Mouse (Mus musculus) lung, postnatal 0 days (tissue): Measurements from ENCODE around the gene Fbxo46. TPM values are rescaled to one million over a fixed set of nuclear protein-coding genes. Genes with fewer than 3 reads are reported as not detected.

Experiments
- ATAC-seq: fragments of 200-750 bp; cut with Nextera tagmentation; 2 replicates; pipeline ENCODE4 v1.8.0; 2017; ENCODE audit warnings: moderate library complexity
- DNase-seq: peaks from one replicate; pipeline ENCODE4 v3.0.0-alpha.2; 2016; ENCODE audit warnings: low spot score
- H3K27ac ChIP-seq: fragments of 300-500 bp; sonication (generic); 2 replicates; pipeline ENCODE4 v1.5.1; 2014; ENCODE audit warnings: antibody characterized with exemption, mild to moderate bottlenecking, low read length, mixed read lengths
- H3K27me3 ChIP-seq: fragments of 300-500 bp; sonication (generic); replicated peaks from 2 replicates; pipeline ENCODE4 v1.6.1; 2014; ENCODE audit warnings: low read length, mixed read lengths; ENCODE audit not compliant: insufficient read depth
- H3K36me3 ChIP-seq: fragments of 300-500 bp; sonication (generic); 2 replicates; pipeline ENCODE4 v1.6.1; 2014; ENCODE audit warnings: low read length, mixed read lengths; ENCODE audit not compliant: insufficient read depth
- H3K4me1 ChIP-seq: fragments of 300-500 bp; sonication (generic); 2 replicates; pipeline ENCODE4 v1.6.1; 2014; ENCODE audit warnings: antibody characterized with exemption, low read depth, low read length, mixed read lengths; ENCODE audit not compliant: insufficient read depth
- H3K4me2 ChIP-seq: fragments of 300-500 bp; sonication (generic); replicated peaks from 2 replicates; pipeline ENCODE4 v1.6.1; 2014; ENCODE audit warnings: low read depth, mild to moderate bottlenecking, low read length, moderate library complexity, mixed read lengths
- H3K4me3 ChIP-seq: fragments of 300-500 bp; sonication (generic); 2 replicates; pipeline ENCODE4 v1.5.1; 2014; ENCODE audit warnings: low read depth, low read length
- H3K9ac ChIP-seq: fragments of 300-500 bp; sonication (generic); replicated peaks from 2 replicates; pipeline ENCODE4 v1.6.1; 2014; ENCODE audit warnings: low read depth, mild to moderate bottlenecking
- H3K9me3 ChIP-seq: fragments of 300-500 bp; sonication (generic); 2 replicates; pipeline ENCODE4 v1.6.1; 2016; ENCODE audit warnings: low read length, mixed read lengths
- CTCF ChIP-seq: IDR thresholded peaks from 2 replicates; pipeline ENCODE4 v1.5.1; 2016; ENCODE audit warnings: antibody characterized with exemption, mild to moderate bottlenecking
- EP300 ChIP-seq: IDR thresholded peaks from 2 replicates; pipeline ENCODE4 v1.6.1; 2016; ENCODE audit warnings: antibody characterized with exemption, mild to moderate bottlenecking, control low read depth
- WGBS: fragments of 180-500 bp; shearing (Covaris S2); extraction: QIAGEN DNeasy Blood & Tissue Kit; methylation state at CpG from one replicate; pipeline ENCODE4 v1.1.7; 2014; 5-methylcytosine and 5-hydroxymethylcytosine counted together
- polyA plus RNA-seq: library from polyadenylated mRNA; unstranded; fragments of >200 nt; fragmentation: Nextera tagmentation; extraction: Ambion mirVana; gene quantifications from 2 replicates; pipeline ENCODE4 v1.2.1, GENCODE M21; 2015

Fbxo46 gene
- polyA plus RNA-seq, 1 experiment from 2014 or later, result 9.9 TPM

DNA sequence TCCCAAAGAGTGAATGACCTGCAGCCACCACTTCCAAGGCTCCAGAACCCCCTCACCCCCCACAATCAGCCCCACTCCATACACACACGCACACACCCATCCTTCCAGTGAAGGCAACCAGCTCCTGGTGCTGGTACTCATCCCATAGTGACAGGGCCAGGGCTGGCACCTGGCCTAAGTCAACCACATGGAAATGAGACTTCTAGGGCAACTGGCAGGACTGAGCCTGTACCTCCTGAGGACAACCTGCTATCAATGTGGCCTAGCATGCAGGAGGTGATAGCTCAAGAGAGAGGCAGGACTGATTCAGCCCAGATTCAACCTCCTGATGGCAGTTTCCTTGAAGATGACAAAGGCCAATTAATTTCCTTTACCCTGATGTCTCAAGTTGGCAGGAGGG, 19.4 kb upstream of the Fbxo46 start:
- no peak for TF ChIP-seq CTCF
- no peak for TF ChIP-seq EP300
- ATAC-seq (no peak), DNase-seq (no peak)
- peaks cover 11% of the 10 kb centered on the region for H3K4me1 ChIP-seq
- H3K9me3 ChIP-seq, result no peaks in the 10 kb centered on the region
- 67% methylated on average over 1 of the region's 1 CpGs for WGBS
- no peaks in the 10 kb centered on the region for H3K36me3 ChIP-seq
- no peak overlapping the region for H3K27ac ChIP-seq
- H3K4me3 ChIP-seq, result no peak overlapping the region
- H3K4me2 ChIP-seq, result no peak overlapping the region
- H3K27me3 ChIP-seq, result no peaks in the 10 kb centered on the region
- H3K9ac ChIP-seq, result no peak overlapping the region

DNA sequence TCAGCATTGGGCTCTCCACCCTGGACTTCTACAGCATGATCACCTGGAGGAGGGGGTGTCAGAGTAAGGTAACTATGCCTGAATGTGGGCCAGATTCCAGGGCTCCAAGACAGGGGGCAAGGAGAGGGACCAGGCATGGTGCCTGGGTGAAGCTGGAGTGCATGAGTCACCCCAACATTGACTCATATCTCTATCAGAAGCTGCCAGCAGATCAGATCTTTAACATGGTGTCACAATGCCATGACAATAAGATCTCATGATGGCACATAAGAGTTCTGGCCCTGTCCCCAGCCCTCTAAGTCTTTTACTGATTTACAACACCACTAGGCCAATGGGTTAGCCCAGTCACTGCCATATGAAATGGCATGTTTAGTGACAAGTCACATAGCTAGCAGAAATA, 15.9 kb upstream of the Fbxo46 start:
- no peak overlapping the region for H3K4me2 ChIP-seq
- H3K36me3 ChIP-seq, result no peaks in the 10 kb centered on the region
- H3K9me3 ChIP-seq, result no peaks in the 10 kb centered on the region
- H3K27ac ChIP-seq, result no peak overlapping the region
- H3K9ac ChIP-seq, result no peak overlapping the region
- no peak for DNase-seq
- no peak overlapping the region for H3K4me3 ChIP-seq
- no peak for ATAC-seq
- no peak for TF ChIP-seq CTCF
- no peak for TF ChIP-seq EP300
- no peaks in the 10 kb centered on the region for H3K4me1 ChIP-seq
- no peaks in the 10 kb centered on the region for H3K27me3 ChIP-seq

DNA sequence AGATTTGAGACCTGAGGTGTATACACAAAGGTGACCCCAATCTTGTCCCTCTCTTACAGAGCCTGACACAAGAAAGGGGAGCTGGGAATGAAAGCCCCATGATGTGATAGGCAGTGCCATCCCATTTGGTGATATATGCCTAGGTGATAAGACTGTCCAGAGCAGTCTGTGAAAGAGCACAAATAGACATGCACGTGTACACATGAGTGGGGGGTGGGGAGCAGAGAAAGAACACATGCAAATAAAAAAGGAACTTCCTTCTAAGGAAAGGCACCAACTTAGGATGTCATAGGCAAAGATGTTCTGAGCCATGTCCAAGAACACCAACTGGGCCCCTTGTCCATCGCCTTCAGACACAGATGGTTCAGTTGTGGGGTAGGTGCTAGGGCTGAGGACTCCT, 15.2 kb upstream of the Fbxo46 start:
- TF ChIP-seq CTCF (no peak), EP300 (no peak)
- H3K9ac ChIP-seq, result no peak overlapping the region
- H3K36me3 ChIP-seq, result no peaks in the 10 kb centered on the region
- WGBS, result 74% methylated on average over 2 of the region's 2 CpGs
- no peaks in the 10 kb centered on the region for H3K27me3 ChIP-seq
- H3K4me2 ChIP-seq, result no peak overlapping the region
- no peaks in the 10 kb centered on the region for H3K4me1 ChIP-seq
- DNase-seq (no peak), ATAC-seq (no peak)
- no peak overlapping the region for H3K27ac ChIP-seq
- no peak overlapping the region for H3K4me3 ChIP-seq
- no peaks in the 10 kb centered on the region for H3K9me3 ChIP-seq

DNA sequence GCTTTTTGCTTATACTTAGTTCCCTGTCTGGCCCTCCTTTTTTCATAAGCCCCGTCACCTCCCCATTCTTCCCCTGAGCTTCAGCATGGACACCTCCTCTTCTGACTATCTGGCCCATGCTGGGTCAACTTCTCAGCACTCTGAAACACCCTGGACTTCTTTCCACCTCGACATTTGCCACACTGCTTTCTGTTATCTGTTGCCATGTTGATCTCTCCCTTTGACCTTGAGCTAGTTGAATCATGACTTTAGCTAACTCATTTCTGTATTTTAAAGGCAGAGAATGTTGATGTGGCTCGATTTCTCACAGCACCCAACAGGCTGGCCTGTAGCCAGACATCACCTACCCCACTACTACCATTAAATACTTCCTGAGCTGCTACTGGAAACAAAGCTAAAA, 12.2 kb upstream of the Fbxo46 start:
- WGBS, result 50% methylated on average over 3 of the region's 3 CpGs
- TF ChIP-seq CTCF, result no peak
- no peak for TF ChIP-seq EP300
- H3K27ac ChIP-seq, result no peak overlapping the region
- H3K36me3 ChIP-seq, result no peaks in the 10 kb centered on the region
- H3K9ac ChIP-seq, result no peak overlapping the region
- no peaks in the 10 kb centered on the region for H3K4me1 ChIP-seq
- no peaks in the 10 kb centered on the region for H3K9me3 ChIP-seq
- H3K4me3 ChIP-seq, result no peak overlapping the region
- no peak for ATAC-seq
- no peak for DNase-seq
- no peak overlapping the region for H3K4me2 ChIP-seq
- no peaks in the 10 kb centered on the region for H3K27me3 ChIP-seq

- DNase-seq (no peak), ATAC-seq (no peak)
- Histone ChIP-seq H3K27me3 (no peaks in the 10 kb centered on the region), H3K4me3 (no peak overlapping the region), H3K9me3 (no peaks in the 10 kb centered on the region), H3K27ac (no peak overlapping the region), H3K36me3 (no peaks in the 10 kb centered on the region), H3K4me2 (no peak overlapping the region), H3K9ac (no peak overlapping the region), H3K4me1 (no peaks in the 10 kb centered on the region)
- WGBS, result 70% methylated on average over 1 of the region's 1 CpGs
- TF ChIP-seq CTCF, result no peak
- no peak for TF ChIP-seq EP300
These were observed 10.1 kb upstream of the Fbxo46 start for GRCm38 (mm10) chr7:19109565-19109964.

DNA sequence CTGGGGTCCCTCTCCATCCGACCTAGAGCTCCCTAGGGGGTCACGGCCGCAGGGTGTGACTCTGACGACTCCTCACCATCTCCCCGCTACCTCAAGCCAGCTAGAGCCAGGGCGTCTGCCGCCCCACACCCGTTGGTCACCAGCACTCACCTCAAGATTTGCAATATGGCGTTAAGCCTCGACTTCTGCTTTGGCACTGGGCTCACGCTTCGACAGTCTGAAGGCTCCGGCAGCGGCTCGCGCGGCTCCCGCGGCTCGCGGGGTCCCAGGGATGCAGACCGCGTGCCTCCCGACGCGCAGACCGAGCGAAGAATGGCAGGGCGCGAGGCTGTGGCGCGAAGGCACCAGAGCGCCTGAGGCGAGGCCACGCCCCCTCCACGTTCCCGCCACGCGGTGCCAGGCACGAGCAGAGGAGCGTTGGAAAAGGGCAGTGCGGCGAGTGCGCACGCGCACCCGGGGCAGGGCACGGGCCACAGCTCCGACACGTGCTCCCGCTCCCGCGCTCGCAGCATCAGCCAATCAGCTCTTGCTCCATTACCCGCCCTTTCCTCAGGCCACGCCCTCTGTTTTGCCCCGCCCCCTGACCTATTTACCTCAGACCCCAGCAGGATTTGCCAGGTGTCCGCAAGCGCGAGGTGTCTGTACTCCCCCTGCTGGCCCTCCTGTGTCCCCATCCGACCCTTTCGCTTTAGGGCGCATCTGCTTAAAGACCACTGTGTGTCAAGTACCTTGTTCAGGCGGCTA, 1.5 kb upstream of the Fbxo46 start, which contains the start of gene Gm4969:
Gene Gm4969, minus strand, starts transcription at position 341 of the 744 bp plus-strand sequence.
- no peak for TF ChIP-seq EP300
- peak; percentile 34; the same call in 1 of the 2 replicates for TF ChIP-seq CTCF
- no peak within 1 kb of the TSS for H3K4me3 ChIP-seq
- H3K9ac ChIP-seq, result no peak within 1 kb of the TSS

More for the DNA sequence above, 1.5 kb upstream of the Fbxo46 start, which contains the start of gene Gm4969:
- no peaks in the 10 kb centered on the region for H3K9me3 ChIP-seq
- H3K27ac ChIP-seq, result no peak within 1 kb of the TSS
- no peaks in the 10 kb centered on the region for H3K36me3 ChIP-seq
- H3K4me1 ChIP-seq, result peaks cover 6% of the 10 kb centered on the region; the same call in 1 of the 2 replicates
- 24% methylated on average over 62 of the region's 64 CpGs for WGBS
- peak within 1 kb of the TSS; percentile 38 for H3K4me2 ChIP-seq
- no peaks in the 10 kb centered on the region for H3K27me3 ChIP-seq
- ATAC-seq, result peak; percentile 43
- peak; percentile 71 for DNase-seq
